Mouse (Mus musculus) heart, adult 2 months (tissue): Measurements from ENCODE around the gene Pde6h. TPM values are rescaled to one million over a fixed set of nuclear protein-coding genes. Genes with fewer than 3 reads are reported as not detected.

Source experiments
- DNase-seq, 2 experiments: peaks; one replicate each; pipeline ENCODE4 v3.0.0; 2021
- H3K27ac ChIP-seq: fragments of 200-600 bp; 2 replicates; pipeline ENCODE4 v1.8.1; 2022
- H3K27me3 ChIP-seq: fragments of 200-500 bp; 2 replicates; pipeline ENCODE4 v1.6.1; 2012; ENCODE audit warnings: mild to moderate bottlenecking, low read length, inconsistent platforms, mixed read lengths; ENCODE audit not compliant: control insufficient read depth, insufficient read depth
- H3K36me3 ChIP-seq: fragments of 200-500 bp; 2 replicates; pipeline ENCODE4 v1.6.1; 2012; ENCODE audit warnings: low read length, inconsistent platforms; ENCODE audit not compliant: control insufficient read depth, insufficient read depth
- H3K4me1 ChIP-seq: fragments of 200-500 bp; 2 replicates; pipeline ENCODE4 v1.6.1; 2011; ENCODE audit warnings: low read length; ENCODE audit not compliant: control insufficient read depth, insufficient read depth
- H3K4me3 ChIP-seq: fragments of 200-600 bp; 2 replicates; pipeline ENCODE4 v1.8.1; 2022
- H3K79me2 ChIP-seq: fragments of 200-500 bp; replicated peaks from 2 replicates; pipeline ENCODE4 v1.6.1; 2012; ENCODE audit warnings: mild to moderate bottlenecking, inconsistent platforms, low read length, moderate library complexity, mixed read lengths; ENCODE audit not compliant: control insufficient read depth, insufficient read depth
- H3K9ac ChIP-seq: fragments of 200-500 bp; 2 replicates; pipeline ENCODE4 v1.6.1; 2012; ENCODE audit warnings: low read depth, mild to moderate bottlenecking, control low read depth, inconsistent platforms, low read length, mixed read lengths
- CTCF ChIP-seq: fragments of 200-600 bp; IDR thresholded peaks from 2 replicates; pipeline ENCODE4 v1.8.1; 2022; ENCODE audit warnings: antibody characterized with exemption, mild to moderate bottlenecking, moderate library complexity
- EP300 ChIP-seq: fragments of 200-500 bp; IDR thresholded peaks from 2 replicates; pipeline ENCODE4 v1.6.1; 2011; ENCODE audit warnings: low read depth, low read length, control low read depth; ENCODE audit not compliant: insufficient read depth
- POLR2A ChIP-seq: fragments of 200-500 bp; IDR thresholded peaks from 2 replicates; pipeline ENCODE4 v1.6.1; 2011; ENCODE audit warnings: mild to moderate bottlenecking, low read depth, low read length, control low read depth; ENCODE audit not compliant: insufficient read depth
- WGBS: fragments of 180-500 bp; shearing (Covaris S2); methylation state at CpG from one replicate; pipeline ENCODE4 v1.1.7; 2018; 5-methylcytosine and 5-hydroxymethylcytosine counted together
- intact Hi-C: fragments of 180-260 bp; cut with DNase I; formaldehyde crosslinking; loops from one replicate; pipeline ENCODE4 v1.15.1; 2025
- polyA plus RNA-seq: library from polyadenylated mRNA; depleted of rRNA; stranded (reverse); fragments of >200 nt; gene quantifications from 2 replicates; pipeline ENCODE4 v1.2.3, GENCODE M21; 2012
- total RNA-seq, 2 experiments: library from RNA; stranded (reverse); gene quantifications; 2 replicates each; pipeline ENCODE4 v1.2.3; 2021

Pde6h gene
- total and polyA plus RNA-seq, 3 experiments = 0.04 to 0.30 TPM; not detected in 1

DNA sequence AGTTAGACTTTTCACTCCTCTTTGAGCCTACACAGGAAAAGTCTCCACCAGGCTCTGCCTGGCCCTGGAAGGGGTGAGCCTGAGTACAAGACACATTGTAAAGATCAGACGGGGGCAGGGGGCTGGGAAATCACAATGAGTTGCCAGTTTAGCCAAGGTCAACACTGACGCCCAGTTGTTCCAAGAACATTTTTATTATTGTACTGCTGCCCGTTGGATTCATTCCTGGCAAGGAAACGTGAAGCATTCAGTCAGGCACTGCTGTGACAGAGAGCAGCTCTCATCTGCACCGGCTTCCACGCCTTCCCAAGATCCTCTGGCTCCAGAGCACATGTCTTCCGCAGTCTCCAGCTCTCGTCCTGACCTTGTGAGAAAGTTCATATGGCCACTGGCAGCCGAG is 35.8 kb upstream of the Pde6h start:
- Histone ChIP-seq H3K4me3 (no peak overlapping the region), H3K79me2 (no peaks in the 10 kb centered on the region), H3K36me3 (no peaks in the 10 kb centered on the region), H3K4me1 (peaks cover 8% of the 10 kb centered on the region), H3K9ac (peak overlapping the region; percentile 34; the same call in 1 of the 2 replicates), H3K27me3 (no peaks in the 10 kb centered on the region), H3K27ac (peak overlapping the region; percentile 66)
- peak; percentile 66 to 85 for DNase-seq
- intact Hi-C loops = no loop called here
- TF ChIP-seq CTCF = no peak
- peak; percentile 95 for TF ChIP-seq EP300
- peak; percentile 66 for TF ChIP-seq POLR2A
- 11% methylated on average over 9 of the region's 9 CpGs for WGBS

- WGBS = 92% methylated on average over 6 of the region's 6 CpGs
- DNase-seq = no peak
- Histone ChIP-seq H3K4me3 (no peak overlapping the region), H3K27ac (peak overlapping the region; percentile 3; the same call in 1 of the 2 replicates), H3K36me3 (no peaks in the 10 kb centered on the region), H3K4me1 (peaks cover 9% of the 10 kb centered on the region), H3K27me3 (no peaks in the 10 kb centered on the region), H3K9ac (no peak overlapping the region), H3K79me2 (no peaks in the 10 kb centered on the region)
- intact Hi-C loops = no loop called here
- TF ChIP-seq POLR2A = no peak
- TF ChIP-seq CTCF = no peak
- TF ChIP-seq EP300 = no peak
Observed at GRCm38 (mm10) chr6:136889067-136889466, 34.6 kb upstream of the Pde6h start.

GRCm38 (mm10) chr6:136889554-136889953 is 34.1 kb upstream of the Pde6h start:
- H3K27me3 ChIP-seq = no peaks in the 10 kb centered on the region
- WGBS = 75% methylated on average over 6 of the region's 6 CpGs
- H3K9ac ChIP-seq = no peak overlapping the region
- no peak overlapping the region for H3K4me3 ChIP-seq
- no peak for DNase-seq
- peaks cover 9% of the 10 kb centered on the region for H3K4me1 ChIP-seq
- intact Hi-C loops = no loop called here
- TF ChIP-seq EP300 = no peak
- TF ChIP-seq CTCF = no peak
- TF ChIP-seq POLR2A = no peak
- no peaks in the 10 kb centered on the region for H3K36me3 ChIP-seq
- peak overlapping the region; percentile 18; the same call in 1 of the 2 replicates for H3K27ac ChIP-seq
- H3K79me2 ChIP-seq = no peaks in the 10 kb centered on the region

DNA sequence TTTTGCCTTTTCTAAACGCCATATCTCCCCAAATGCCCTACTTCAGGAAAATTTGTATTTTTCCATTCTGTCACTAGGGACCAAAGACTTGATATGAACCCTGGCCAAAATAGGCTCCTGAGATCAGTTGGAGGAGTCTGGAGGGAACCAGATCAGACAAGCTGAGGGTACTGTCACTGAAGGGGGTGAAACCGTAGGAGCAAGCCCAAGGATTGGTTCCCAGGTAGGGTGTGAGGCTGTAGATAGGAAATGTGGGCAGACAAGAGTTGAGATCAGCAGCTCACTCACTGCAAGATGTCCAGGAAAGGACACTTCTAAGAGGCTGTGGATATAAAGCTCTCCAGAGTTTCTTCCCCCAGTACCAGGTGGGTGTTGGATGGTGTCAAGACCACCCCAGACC is 31.6 kb upstream of the Pde6h start:
- peak overlapping the region; percentile 66 for H3K27ac ChIP-seq
- DNase-seq = no peak
- H3K79me2 ChIP-seq = no peaks in the 10 kb centered on the region
- H3K4me1 ChIP-seq = peaks cover 14% of the 10 kb centered on the region
- no peaks in the 10 kb centered on the region for H3K36me3 ChIP-seq
- no peak for TF ChIP-seq EP300
- H3K27me3 ChIP-seq = no peaks in the 10 kb centered on the region
- intact Hi-C loops = no loop called here
- no peak overlapping the region for H3K4me3 ChIP-seq
- 51% methylated on average over 2 of the region's 2 CpGs for WGBS
- 0 out of 2 replicates have a peak overlapping the region, but pooled peaks have one; percentile 28 for H3K9ac ChIP-seq

- Histone ChIP-seq H3K79me2 (no peaks in the 10 kb centered on the region), H3K27me3 (no peaks in the 10 kb centered on the region), H3K4me1 (peaks cover 20% of the 10 kb centered on the region), H3K9ac (no peak overlapping the region), H3K36me3 (no peaks in the 10 kb centered on the region; the same call in 1 of the 2 replicates), H3K27ac (peak overlapping the region; percentile 70), H3K4me3 (no peak overlapping the region)
- intact Hi-C loops = no loop called here
- 31% methylated on average over 15 of the region's 15 CpGs for WGBS
- TF ChIP-seq POLR2A = 0 out of 2 replicates have a peak, but pooled peaks have one; percentile 23
- 0 out of 2 replicates have a peak, but pooled peaks have one; percentile 17 for TF ChIP-seq EP300
- TF ChIP-seq CTCF = no peak
- DNase-seq = peak in 1 of 2 experiments; percentile 48
Observed at GRCm38 (mm10) chr6:136894532-136895339, 28.9 kb upstream of the Pde6h start.

GRCm38 (mm10) chr6:136897789-136898188 is 25.8 kb upstream of the Pde6h start:
- no peak for TF ChIP-seq EP300
- no peak for TF ChIP-seq CTCF
- 0 out of 2 replicates have a peak, but pooled peaks have one; percentile 14 for TF ChIP-seq POLR2A
- 44% methylated on average over 4 of the region's 4 CpGs for WGBS
- Histone ChIP-seq H3K9ac (no peak overlapping the region), H3K4me3 (no peak overlapping the region), H3K27ac (peak overlapping the region; percentile 63), H3K27me3 (no peaks in the 10 kb centered on the region), H3K79me2 (no peaks in the 10 kb centered on the region), H3K36me3 (no peaks in the 10 kb centered on the region; the same call in 1 of the 2 replicates), H3K4me1 (peaks cover 18% of the 10 kb centered on the region)
- peak in 1 of 2 experiments; percentile 52 for DNase-seq
- intact Hi-C loops = no loop called here
